17 mouse cellular contexts compared by ENCODE assay signal in genomic region chr1:31462340-31462739, GRCm38 (mm10).
"Had no signal": no experiment of that assay in that cellular context is flagged by ENCODE, and none has a peak within 500 bp of the region (broad histone marks: within the 10 kb centered on the region; RNA-seq: fewer than 3 reads in every experiment).

No protein-coding gene starts in this region.

- H3K9ac ChIP-seq: lung, embryonic 15.5 days; midbrain, embryonic 13.5 days; midbrain, embryonic 15.5 days; neural tube, embryonic 12.5 days; stomach, embryonic 15.5 days had no signal

- H3K4me3 ChIP-seq: lung, embryonic 15.5 days; megakaryocyte, embryonic 14.5 days; midbrain, embryonic 13.5 days; midbrain, embryonic 15.5 days; neural tube, embryonic 12.5 days; stomach, embryonic 15.5 days had no signal

- H3K4me1 ChIP-seq: lung, embryonic 15.5 days; megakaryocyte, embryonic 14.5 days; midbrain, embryonic 13.5 days; midbrain, embryonic 15.5 days; neural tube, embryonic 12.5 days; stomach, embryonic 15.5 days had no signal

- DNase-seq: lung, adult 2 months; lung, postnatal 14 days; lung, postnatal 36 days; right cerebral cortex, postnatal 14 days; thymus, adult 2 months; thymus, postnatal 25 days; thymus, postnatal 4 days had no signal

- ATAC-seq: lung, postnatal 0 days; midbrain, embryonic 13.5 days; midbrain, embryonic 15.5 days had no signal

- H3K27me3 ChIP-seq: lung, embryonic 15.5 days; megakaryocyte, embryonic 14.5 days; midbrain, embryonic 13.5 days; midbrain, embryonic 15.5 days; neural tube, embryonic 12.5 days; stomach, embryonic 15.5 days had no signal

- H3K36me3 ChIP-seq: lung, embryonic 15.5 days; midbrain, embryonic 13.5 days; midbrain, embryonic 15.5 days; neural tube, embryonic 12.5 days; stomach, embryonic 15.5 days had no signal

- H3K4me2 ChIP-seq: lung, embryonic 15.5 days; midbrain, embryonic 11.5 days; midbrain, embryonic 13.5 days; midbrain, embryonic 15.5 days; neural tube, embryonic 12.5 days; stomach, embryonic 15.5 days had no signal

- H3K27ac ChIP-seq: lung, embryonic 15.5 days; macrophage; midbrain, embryonic 13.5 days; midbrain, embryonic 15.5 days; neural tube, embryonic 12.5 days; stomach, embryonic 15.5 days; stomach, postnatal 0 days had no signal

- H3K9me3 ChIP-seq: lung, embryonic 15.5 days; megakaryocyte, embryonic 14.5 days; midbrain, embryonic 13.5 days; midbrain, embryonic 15.5 days; neural tube, embryonic 12.5 days; stomach, embryonic 15.5 days had no signal
